Comparison of ENCODE assay signal across 14 mouse cellular contexts in genomic region chr16:82899611-82900010, GRCm38 (mm10).
"Had no signal": no experiment of that assay in that cellular context is flagged by ENCODE, and none has a peak within 500 bp of the region (broad histone marks: within the 10 kb centered on the region; RNA-seq: fewer than 3 reads in every experiment).

No protein-coding gene starts in this region.

- H3K4me3 ChIP-seq: limb, embryonic 15.5 days; liver, embryonic 12.5 days; neural tube, embryonic 13.5 days had no signal

- H3K27me3 ChIP-seq: limb, embryonic 15.5 days; liver, embryonic 12.5 days; neural tube, embryonic 13.5 days had no signal

- H3K36me3 ChIP-seq: limb, embryonic 15.5 days; liver, embryonic 12.5 days; neural tube, embryonic 13.5 days had no signal

- DNase-seq: kidney, postnatal 14 days; lung, embryonic 14.5 days; lung, postnatal 10 days; lung, postnatal 4 days; retina, postnatal 1 day; right cerebral cortex, postnatal 4 days; spleen, adult 18-20 months; thymus, adult 18-20 months; thymus, postnatal 14 days had no signal

- H3K27ac ChIP-seq: limb, embryonic 15.5 days; liver, embryonic 12.5 days; neural tube, embryonic 13.5 days had no signal

- H3K4me1 ChIP-seq: limb, embryonic 15.5 days; liver, embryonic 12.5 days; neural tube, embryonic 13.5 days had no signal

- H3K9me3 ChIP-seq: limb, embryonic 15.5 days; liver, embryonic 12.5 days; neural tube, embryonic 13.5 days had no signal

- H3K4me2 ChIP-seq: limb, embryonic 15.5 days; liver, embryonic 12.5 days; lung, embryonic 14.5 days; midbrain, embryonic 11.5 days; neural tube, embryonic 13.5 days had no signal

- ATAC-seq: liver, embryonic 12.5 days; midbrain, embryonic 16.5 days had no signal

- H3K9ac ChIP-seq: limb, embryonic 15.5 days; liver, embryonic 12.5 days; lung, embryonic 14.5 days; neural tube, embryonic 13.5 days had no signal
